Mouse (Mus musculus) midbrain, embryonic 16.5 days (tissue): Measurements from ENCODE around the gene Cdadc1. TPM values are rescaled to one million over a fixed set of nuclear protein-coding genes. Genes with fewer than 3 reads are reported as not detected.
"Not testable (repeated sequence)": the region's sequence is repeated elsewhere in the genome, so short reads cannot be mapped to it uniquely, and the experiment has no call there.

Source experiments
- ATAC-seq: fragments of 200-750 bp; cut with Nextera tagmentation; 2 replicates; pipeline ENCODE4 v1.8.0; 2017; ENCODE audit warnings: moderate TSS enrichment
- H3K27ac ChIP-seq: fragments of 300-500 bp; sonication (generic); 2 replicates; pipeline ENCODE4 v1.5.1; 2014; ENCODE audit warnings: mild to moderate bottlenecking, low read length, mixed read lengths
- H3K27me3 ChIP-seq: fragments of 300-500 bp; sonication (generic); 2 replicates; pipeline ENCODE4 v1.6.1; 2014; ENCODE audit warnings: low read depth, low read length, mixed read lengths; ENCODE audit not compliant: control insufficient read depth, insufficient read depth
- H3K36me3 ChIP-seq: fragments of 300-500 bp; sonication (generic); 2 replicates; pipeline ENCODE4 v1.6.1; 2014; ENCODE audit warnings: mild to moderate bottlenecking, low read length, moderate library complexity, mixed read lengths; ENCODE audit not compliant: control insufficient read depth, insufficient read depth
- H3K4me1 ChIP-seq: fragments of 300-500 bp; sonication (generic); 2 replicates; pipeline ENCODE4 v1.6.1; 2014; ENCODE audit warnings: mild to moderate bottlenecking, low read length, mixed read lengths; ENCODE audit not compliant: control insufficient read depth, insufficient read depth
- H3K4me2 ChIP-seq: fragments of 300-500 bp; sonication (generic); 2 replicates; pipeline ENCODE4 v1.6.1; 2014; ENCODE audit warnings: mild to moderate bottlenecking, low read length, mixed read lengths
- H3K4me3 ChIP-seq: fragments of 300-500 bp; sonication (generic); 2 replicates; pipeline ENCODE4 v1.5.1; 2014; ENCODE audit warnings: low read depth, mild to moderate bottlenecking, low read length, moderate library complexity, mixed read lengths
- H3K9ac ChIP-seq: fragments of 300-500 bp; sonication (generic); 2 replicates; pipeline ENCODE4 v1.6.1; 2014; ENCODE audit warnings: low read depth, low read length, mixed read lengths
- H3K9me3 ChIP-seq: fragments of 300-500 bp; sonication (generic); replicated peaks from 2 replicates; pipeline ENCODE4 v1.6.1; 2014; ENCODE audit warnings: mild to moderate bottlenecking, low read length, mixed read lengths; ENCODE audit not compliant: control insufficient read depth, poor library complexity, severe bottlenecking
- WGBS: fragments of 180-500 bp; shearing (Covaris S2); extraction: QIAGEN DNeasy Blood & Tissue Kit; methylation state at CpG from one replicate; pipeline ENCODE4 v1.1.7; 2014; 5-methylcytosine and 5-hydroxymethylcytosine counted together
- polyA plus RNA-seq: library from polyadenylated mRNA; unstranded; fragments of >200 nt; fragmentation: Nextera tagmentation; extraction: Ambion mirVana; gene quantifications from 2 replicates; pipeline ENCODE4 v1.2.1, GENCODE M21; 2015

Gene Cdadc1
- polyA plus RNA-seq, 1 experiment from 2014 or later, result 33.6 TPM

- peak; percentile 92 for ATAC-seq
- Histone ChIP-seq H3K4me1 (peaks cover 12% of the 10 kb centered on the region; the same call in 1 of the 2 replicates), H3K9me3 (no peaks in the 10 kb centered on the region), H3K4me2 (peak within 1 kb of the TSS; percentile 82), H3K36me3 (no peaks in the 10 kb centered on the region; the same call in 1 of the 2 replicates), H3K4me3 (peak within 1 kb of the TSS; percentile 74), H3K27me3 (peaks cover 5% of the 10 kb centered on the region; the same call in 1 of the 2 replicates), H3K27ac (peak within 1 kb of the TSS; percentile 77), H3K9ac (peak within 1 kb of the TSS; percentile 75)
- under 1% methylated on average over 64 of the region's 65 CpGs for WGBS
Observed at GRCm38 (mm10) chr14:59625158-59625805, 27.5 kb upstream of the Cdadc1 start, which contains the start of gene Shisa2. Shisa2 (plus strand) TSS chr14:59625308.

GRCm38 (mm10) chr14:59624326-59624885 lies 26.6 kb upstream of the Cdadc1 start:
- no peaks in the 10 kb centered on the region for H3K9me3 ChIP-seq
- peaks cover 12% of the 10 kb centered on the region; the same call in 1 of the 2 replicates for H3K4me1 ChIP-seq
- no peak overlapping the region for H3K27ac ChIP-seq
- no peaks in the 10 kb centered on the region for H3K36me3 ChIP-seq
- H3K9ac ChIP-seq, result no peak overlapping the region
- ATAC-seq, result no peak
- no peak overlapping the region for H3K4me3 ChIP-seq
- 39% methylated on average over 9 of the region's 9 CpGs for WGBS
- peaks cover 5% of the 10 kb centered on the region; the same call in 1 of the 2 replicates for H3K27me3 ChIP-seq
- H3K4me2 ChIP-seq, result no peak overlapping the region; the same call in 1 of the 2 replicates

GRCm38 (mm10) chr14:59616802-59617201 lies 19.0 kb upstream of the Cdadc1 start:
- Histone ChIP-seq H3K27me3 (no peaks in the 10 kb centered on the region), H3K27ac (no peak overlapping the region), H3K4me3 (no peak overlapping the region), H3K9me3 (no peaks in the 10 kb centered on the region), H3K4me2 (no peak overlapping the region), H3K4me1 (no peaks in the 10 kb centered on the region), H3K36me3 (no peaks in the 10 kb centered on the region), H3K9ac (no peak overlapping the region)
- WGBS, result 34% methylated on average over 7 of the region's 7 CpGs
- no peak for ATAC-seq

GRCm38 (mm10) chr14:59614149-59614548 lies 16.4 kb upstream of the Cdadc1 start:
- H3K27me3 ChIP-seq, H3K9ac ChIP-seq, H3K27ac ChIP-seq, H3K4me2 ChIP-seq, H3K4me1 ChIP-seq, H3K4me3 ChIP-seq, H3K9me3 ChIP-seq, ATAC-seq, H3K36me3 ChIP-seq: not testable (repeated sequence)
- 78% methylated on average over 3 of the region's 3 CpGs for WGBS

- ATAC-seq, result no peak
- Histone ChIP-seq H3K9me3 (no peaks in the 10 kb centered on the region), H3K27me3 (no peaks in the 10 kb centered on the region), H3K27ac (no peak overlapping the region), H3K4me3 (no peak overlapping the region), H3K4me2 (no peak overlapping the region), H3K9ac (no peak overlapping the region), H3K36me3 (no peaks in the 10 kb centered on the region), H3K4me1 (no peaks in the 10 kb centered on the region)
- 55% methylated on average over 14 of the region's 14 CpGs for WGBS
Observed at GRCm38 (mm10) chr14:59612920-59613625, 15.3 kb upstream of the Cdadc1 start.

GRCm38 (mm10) chr14:59607021-59607420 lies 9.3 kb upstream of the Cdadc1 start:
- Histone ChIP-seq H3K27ac (no peak overlapping the region), H3K36me3 (no peaks in the 10 kb centered on the region), H3K4me1 (no peaks in the 10 kb centered on the region), H3K9ac (no peak overlapping the region), H3K4me2 (no peak overlapping the region), H3K27me3 (no peaks in the 10 kb centered on the region), H3K4me3 (no peak overlapping the region), H3K9me3 (no peaks in the 10 kb centered on the region)
- 51% methylated on average over 3 of the region's 3 CpGs for WGBS
- ATAC-seq, result no peak

- Histone ChIP-seq H3K9ac (no peak overlapping the region), H3K4me2 (no peak overlapping the region), H3K9me3 (no peaks in the 10 kb centered on the region), H3K36me3 (no peaks in the 10 kb centered on the region), H3K4me3 (no peak overlapping the region), H3K4me1 (no peaks in the 10 kb centered on the region), H3K27me3 (peaks cover 3% of the 10 kb centered on the region; the same call in 1 of the 2 replicates), H3K27ac (no peak overlapping the region)
- peak; percentile 60; the same call in 1 of the 2 replicates for ATAC-seq
- WGBS, result 13% methylated on average over 5 of the region's 5 CpGs
Observed at GRCm38 (mm10) chr14:59605671-59606353, 8.1 kb upstream of the Cdadc1 start.

GRCm38 (mm10) chr14:59604002-59604645 lies 6.4 kb upstream of the Cdadc1 start:
- ATAC-seq, result no peak
- Histone ChIP-seq H3K4me2 (no peak overlapping the region), H3K4me1 (no peaks in the 10 kb centered on the region), H3K36me3 (no peaks in the 10 kb centered on the region), H3K9me3 (no peaks in the 10 kb centered on the region), H3K4me3 (no peak overlapping the region), H3K27me3 (peaks cover 3% of the 10 kb centered on the region; the same call in 1 of the 2 replicates), H3K27ac (no peak overlapping the region), H3K9ac (no peak overlapping the region)
- WGBS, result 67% methylated on average over 5 of the region's 5 CpGs
